Mouse (Mus musculus): ENCODE measurements around the gene Gnat1. TPM values are rescaled to one million over a fixed set of nuclear protein-coding genes. Genes with fewer than 3 reads are reported as not detected.

The Gnat1 gene
- total RNA-seq (2015), result 0.12 TPM in 1 of 2 replicates, not detected in the other
- not detected in 2 replicates for total RNA-seq (2017)

- ATAC-seq (replicated peaks; ENCODE audit: poor library complexity), result no peak
Observed at GRCm38 (mm10) chr9:107679501-107679900, at the start of gene Gnat1. TSS of gene Gnat1 (minus strand) at chr9:107679712.

- no peak for ATAC-seq (replicated peaks; ENCODE audit: poor library complexity)
Observed at GRCm38 (mm10) chr9:107728919-107729670, 49.6 kb upstream of the Gnat1 start.

- ATAC-seq (replicated peaks; ENCODE audit: poor library complexity), result no peak
Observed at GRCm38 (mm10) chr9:107727041-107727440, 47.5 kb upstream of the Gnat1 start.

GRCm38 (mm10) chr9:107724796-107725195 is 45.3 kb upstream of the Gnat1 start:
- peak; percentile 29 for ATAC-seq (replicated peaks; ENCODE audit: poor library complexity)

GRCm38 (mm10) chr9:107723794-107724531 is 44.5 kb upstream of the Gnat1 start:
- peak; percentile 38 for ATAC-seq (replicated peaks; ENCODE audit: poor library complexity)

- ATAC-seq (replicated peaks; ENCODE audit: poor library complexity), result no peak
Observed at GRCm38 (mm10) chr9:107723292-107723691, 43.8 kb upstream of the Gnat1 start.

- ATAC-seq (replicated peaks; ENCODE audit: poor library complexity), result no peak
Observed at GRCm38 (mm10) chr9:107718781-107719540, 39.4 kb upstream of the Gnat1 start.

- ATAC-seq (replicated peaks; ENCODE audit: poor library complexity), result no peak
Observed at GRCm38 (mm10) chr9:107716951-107717350, 37.4 kb upstream of the Gnat1 start.

GRCm38 (mm10) chr9:107715632-107716031 is 36.1 kb upstream of the Gnat1 start:
- no peak for ATAC-seq (replicated peaks; ENCODE audit: poor library complexity)

- ATAC-seq (replicated peaks; ENCODE audit: poor library complexity), result no peak
Observed at GRCm38 (mm10) chr9:107714221-107714952, 34.9 kb upstream of the Gnat1 start.

GRCm38 (mm10) chr9:107709697-107710483 is 30.4 kb upstream of the Gnat1 start, which contains the start of gene Sema3f:
TSS of gene Sema3f (minus strand) at chr9:107710475.
- peak; percentile 70 for ATAC-seq (replicated peaks; ENCODE audit: poor library complexity)

- ATAC-seq (replicated peaks; ENCODE audit: poor library complexity), result no peak
Observed at GRCm38 (mm10) chr9:107709096-107709696, 29.7 kb upstream of the Gnat1 start.

GRCm38 (mm10) chr9:107708439-107709095 is 29.1 kb upstream of the Gnat1 start:
- ATAC-seq (replicated peaks; ENCODE audit: poor library complexity), result no peak

- ATAC-seq (replicated peaks; ENCODE audit: poor library complexity), result no peak
Observed at GRCm38 (mm10) chr9:107707701-107708438, 28.4 kb upstream of the Gnat1 start.

GRCm38 (mm10) chr9:107706781-107707211 is 27.3 kb upstream of the Gnat1 start:
- ATAC-seq (replicated peaks; ENCODE audit: poor library complexity), result no peak

- ATAC-seq (replicated peaks; ENCODE audit: poor library complexity), result no peak
Observed at GRCm38 (mm10) chr9:107703337-107704122, 24.0 kb upstream of the Gnat1 start.

GRCm38 (mm10) chr9:107702606-107703185 is 23.2 kb upstream of the Gnat1 start:
- no peak for ATAC-seq (replicated peaks; ENCODE audit: poor library complexity)

Data from megakaryocyte progenitor cell, adult 5-6 weeks (primary cell).